Mouse (Mus musculus): ENCODE results near the gene Rfc2.

The Rfc2 gene

DNA sequence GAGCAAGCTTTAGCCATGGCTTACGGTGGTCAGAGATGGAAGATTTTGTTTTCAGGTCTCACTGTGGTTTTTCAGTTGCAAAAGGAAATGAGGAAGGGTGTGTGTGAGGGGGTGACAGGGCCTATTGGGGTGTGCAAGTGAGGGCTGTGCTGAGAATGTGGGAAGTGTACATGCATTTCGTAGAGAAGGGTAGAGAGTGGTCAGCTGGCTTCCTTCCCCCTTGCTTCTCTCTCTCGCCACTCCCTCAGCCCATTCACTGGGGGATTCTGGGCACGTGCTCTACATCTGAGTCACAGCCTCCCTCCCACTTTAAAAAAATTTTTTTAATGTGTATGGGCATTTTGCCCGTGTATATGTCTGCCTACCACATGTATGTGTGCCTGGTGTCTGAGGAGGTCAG lies 26.0 kb downstream of the Rfc2 start:
- no peak for DNase-seq (ENCODE audit: low read depth, low spot score)

GRCm38 (mm10) chr5:134609916-134610643 lies 28.9 kb downstream of the Rfc2 start:
- DNase-seq (ENCODE audit: low read depth, low spot score) = no peak

DNA sequence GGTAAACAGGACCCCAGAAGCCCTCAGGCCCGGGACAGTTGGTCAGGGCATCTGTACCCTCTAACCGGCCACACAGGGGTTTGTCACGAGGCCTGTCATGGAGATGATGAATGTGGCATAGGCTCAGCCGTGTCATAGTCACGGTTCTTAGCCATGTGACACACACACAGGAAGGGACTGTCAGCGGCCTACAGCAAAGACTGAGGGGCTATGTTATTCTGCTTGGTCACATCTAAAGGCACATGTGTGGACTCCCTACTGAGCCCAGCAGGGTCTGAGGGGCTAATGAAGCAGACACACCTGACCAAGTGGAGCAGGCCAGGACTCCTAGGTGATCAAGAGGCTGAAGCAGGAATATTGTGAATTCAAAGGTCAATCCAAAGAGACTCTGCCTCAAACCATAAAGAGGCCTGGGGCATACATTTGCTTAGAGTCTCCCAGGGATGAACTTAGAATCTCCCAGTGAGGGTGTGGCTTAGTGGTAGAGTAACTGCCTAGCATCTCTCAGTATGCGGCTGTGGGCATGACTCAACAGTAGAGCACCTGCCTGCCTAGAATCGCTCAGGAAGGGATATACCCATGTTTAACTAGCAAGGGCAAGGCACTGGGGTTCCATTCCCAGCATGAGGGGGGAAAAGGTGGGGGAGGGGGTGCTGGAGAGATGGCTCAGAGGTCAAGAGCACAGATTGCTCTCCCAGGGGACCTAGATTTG lies 30.8 kb downstream of the Rfc2 start:
- no peak for DNase-seq (ENCODE audit: low read depth, low spot score)

DNA sequence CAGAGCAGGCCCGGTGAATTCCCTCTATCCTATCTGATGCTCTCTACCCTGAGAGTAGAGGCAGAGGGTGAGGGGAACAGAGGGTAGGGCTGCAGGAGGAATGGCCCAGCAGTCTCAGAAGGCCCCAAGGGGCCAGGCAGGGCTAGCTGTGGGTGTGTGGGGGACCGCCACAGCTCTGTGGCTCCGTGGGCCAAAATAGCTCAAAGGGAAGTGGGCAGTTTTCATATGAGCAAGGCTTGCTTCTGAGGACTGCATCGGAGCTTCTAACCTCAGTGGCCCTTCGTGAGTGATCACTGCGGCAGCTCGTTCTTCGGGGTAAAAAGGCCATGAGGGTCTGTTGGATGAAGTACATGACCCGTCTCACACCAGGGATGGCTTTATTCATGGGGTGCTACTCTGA lies 32.6 kb downstream of the Rfc2 start:
- DNase-seq (ENCODE audit: low read depth, low spot score) = no peak

DNA sequence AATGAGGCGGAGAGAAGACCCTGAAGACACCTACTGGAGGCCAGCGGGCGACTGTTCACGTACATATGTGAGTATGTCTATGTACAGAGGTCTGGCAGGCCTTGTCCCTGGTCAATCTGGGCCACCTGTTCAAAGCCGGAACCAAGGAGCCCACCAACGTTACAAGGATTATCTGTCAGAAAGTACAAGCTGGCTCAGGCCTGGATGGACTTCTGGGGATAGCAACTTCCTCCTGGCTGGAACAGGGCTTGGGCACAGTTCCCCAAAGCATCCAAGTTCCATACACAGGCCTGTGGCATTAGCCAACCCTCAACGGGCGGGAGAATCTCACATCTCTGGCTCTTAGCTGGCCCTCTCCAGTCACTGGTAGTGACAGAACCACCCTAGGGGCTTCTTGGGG lies 33.1 kb downstream of the Rfc2 start:
- DNase-seq (ENCODE audit: low read depth, low spot score) = no peak

GRCm38 (mm10) chr5:134614802-134615201 lies 33.6 kb downstream of the Rfc2 start, which contains the start of gene Lat2:
TSS of gene Lat2 (minus strand) at chr5:134615025.
- no peak for DNase-seq (ENCODE audit: low read depth, low spot score)

DNA sequence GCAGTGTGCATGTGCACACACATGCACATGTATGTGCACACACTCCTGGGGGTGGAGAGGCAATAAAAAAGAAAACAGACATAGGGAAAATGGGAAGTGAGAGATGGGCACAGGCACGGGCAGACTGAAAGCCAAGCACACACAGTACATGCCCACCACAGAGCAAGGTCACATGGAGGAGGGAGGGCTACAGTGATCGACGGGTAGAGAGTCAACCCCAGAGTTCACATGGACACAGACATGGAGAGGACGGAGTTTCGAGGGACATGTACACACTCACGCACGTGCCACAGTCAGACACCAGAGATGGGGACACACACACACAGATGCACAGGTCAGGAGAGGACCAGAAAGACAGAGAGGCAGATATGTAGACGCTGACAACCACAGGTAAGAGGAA lies 34.2 kb downstream of the Rfc2 start:
- no peak for DNase-seq (ENCODE audit: low read depth, low spot score)

- no peak for DNase-seq (ENCODE audit: low read depth, low spot score)
Observed at GRCm38 (mm10) chr5:134615780-134616179, 34.6 kb downstream of the Rfc2 start.

- no peak for DNase-seq (ENCODE audit: low read depth, low spot score)
Observed at GRCm38 (mm10) chr5:134617071-134617470, 35.9 kb downstream of the Rfc2 start.

DNA sequence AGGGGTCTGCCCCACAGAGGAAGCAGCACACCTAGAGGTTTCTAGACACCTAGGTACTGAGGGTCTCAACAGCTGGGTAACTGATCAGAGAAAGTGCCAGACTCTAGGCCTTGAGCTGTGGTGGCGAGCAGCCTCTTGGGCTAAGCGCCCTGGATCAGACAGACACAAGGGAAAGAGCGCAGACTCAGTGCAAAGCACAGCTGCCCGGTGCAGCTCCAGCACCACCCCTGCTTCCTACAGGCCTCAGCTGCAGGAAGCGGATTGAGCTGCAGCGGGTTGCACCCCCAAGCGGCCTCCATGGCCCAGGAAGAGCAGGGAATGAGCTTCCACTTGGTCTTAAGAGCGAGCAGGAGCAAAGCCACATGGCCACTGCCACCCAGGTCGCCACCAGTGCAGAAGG lies 39.3 kb downstream of the Rfc2 start:
- DNase-seq (ENCODE audit: low read depth, low spot score) = no peak

GRCm38 (mm10) chr5:134621099-134621640 lies 40.0 kb downstream of the Rfc2 start:
- DNase-seq (ENCODE audit: low read depth, low spot score) = no peak

DNA sequence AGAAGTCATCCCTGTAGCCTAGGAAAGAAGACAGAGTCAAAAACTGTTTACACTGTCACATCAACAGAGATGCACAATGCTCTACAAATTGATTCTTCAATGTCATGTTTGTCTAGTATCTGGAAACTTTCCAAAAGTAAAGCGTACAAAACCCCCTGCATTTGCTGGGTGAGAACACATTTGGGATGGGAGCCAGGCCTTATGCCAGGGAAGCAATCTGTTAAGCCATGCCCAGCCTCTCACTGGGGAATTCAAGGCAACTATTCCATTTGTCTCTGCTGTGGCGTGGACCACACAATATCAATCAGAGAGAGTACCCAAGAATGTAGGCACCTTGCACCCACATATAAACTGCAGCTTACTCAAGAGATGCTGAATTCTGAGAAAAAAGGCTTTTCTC lies 40.9 kb downstream of the Rfc2 start:
- no peak for DNase-seq (ENCODE audit: low read depth, low spot score)

DNA sequence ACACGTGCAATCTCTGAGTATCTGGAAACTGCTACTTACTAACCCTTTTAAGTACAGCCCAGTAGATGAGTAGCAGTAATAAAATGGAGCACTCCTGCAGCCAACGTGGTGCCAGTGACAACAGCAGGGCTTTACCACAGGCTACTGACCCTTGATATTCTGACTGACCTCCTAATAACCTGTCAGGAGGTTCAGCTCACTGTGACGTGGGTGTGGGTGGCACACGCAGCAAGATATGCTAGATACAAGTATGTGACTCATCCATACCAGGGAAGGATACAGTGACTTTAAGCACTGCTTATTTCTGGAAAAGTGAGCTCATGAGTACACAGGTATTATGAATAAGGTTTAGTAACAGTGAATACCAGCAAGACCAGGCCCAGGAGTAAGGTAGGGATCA lies 48.3 kb downstream of the Rfc2 start:
- no peak for DNase-seq (ENCODE audit: low read depth, low spot score)

GRCm38 (mm10) chr5:134630835-134631234 lies 49.7 kb downstream of the Rfc2 start:
- no peak for DNase-seq (ENCODE audit: low read depth, low spot score)

- no peak for DNase-seq (ENCODE audit: low read depth, low spot score)
Observed at GRCm38 (mm10) chr5:134632841-134633240, 51.7 kb downstream of the Rfc2 start.

- no peak for DNase-seq (ENCODE audit: low read depth, low spot score)
Observed at GRCm38 (mm10) chr5:134637820-134638367, 56.7 kb downstream of the Rfc2 start.

DNA sequence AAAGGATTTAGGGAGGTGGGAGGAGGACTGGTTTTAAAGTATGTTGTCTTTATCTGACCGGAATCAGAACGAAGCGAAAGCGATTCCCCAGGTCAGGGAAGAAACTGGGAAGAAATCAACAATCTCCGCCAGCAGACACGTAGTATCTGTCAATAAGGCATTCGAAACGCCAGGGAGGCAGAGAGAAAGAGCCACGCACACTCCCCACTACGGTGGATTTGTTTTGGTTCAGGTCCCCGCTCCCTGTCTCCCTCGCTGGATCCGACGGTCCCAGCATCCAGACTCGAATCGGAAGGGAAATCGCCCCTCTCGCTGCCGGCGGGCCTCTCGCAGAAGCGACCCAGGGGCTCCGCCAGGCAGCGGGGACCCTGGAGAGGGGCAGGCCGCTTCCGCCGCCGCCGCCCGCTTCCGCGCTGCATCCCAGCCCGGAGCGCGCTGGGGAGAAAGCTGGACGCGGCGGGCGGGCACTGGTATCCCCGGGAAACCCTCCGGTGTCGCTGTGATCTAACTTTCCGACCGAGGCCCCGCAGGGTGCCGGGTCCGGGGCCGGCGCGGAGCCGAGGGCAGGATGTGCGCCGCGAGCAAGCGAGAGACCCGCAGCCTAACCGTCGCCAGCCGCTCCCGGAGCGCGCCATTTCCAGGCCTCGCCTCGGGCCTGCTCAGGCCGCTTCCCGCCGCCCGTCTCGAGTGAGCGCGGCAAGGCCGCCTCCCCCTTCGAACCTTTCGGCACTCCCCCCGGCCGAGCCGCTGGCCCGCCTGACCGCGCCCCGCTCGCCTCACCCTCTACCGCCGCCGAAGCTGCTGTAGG lies 57.5 kb downstream of the Rfc2 start:
- DNase-seq (ENCODE audit: low read depth, low spot score) = no peak

GRCm38 (mm10) chr5:134639269-134639682 lies 58.1 kb downstream of the Rfc2 start, which contains the start of gene Eif4h:
TSS of gene Eif4h (minus strand) at chr5:134639490.
- DNase-seq (ENCODE audit: low read depth, low spot score) = peak; percentile 90

- no peak for DNase-seq (ENCODE audit: low read depth, low spot score)
Observed at GRCm38 (mm10) chr5:134640371-134640770, 59.2 kb downstream of the Rfc2 start.

- DNase-seq (ENCODE audit: low read depth, low spot score) = no peak
Observed at GRCm38 (mm10) chr5:134644121-134644520, 63.0 kb downstream of the Rfc2 start.

- no peak for DNase-seq (ENCODE audit: low read depth, low spot score)
Observed at GRCm38 (mm10) chr5:134644643-134645118, 63.5 kb downstream of the Rfc2 start.

DNA sequence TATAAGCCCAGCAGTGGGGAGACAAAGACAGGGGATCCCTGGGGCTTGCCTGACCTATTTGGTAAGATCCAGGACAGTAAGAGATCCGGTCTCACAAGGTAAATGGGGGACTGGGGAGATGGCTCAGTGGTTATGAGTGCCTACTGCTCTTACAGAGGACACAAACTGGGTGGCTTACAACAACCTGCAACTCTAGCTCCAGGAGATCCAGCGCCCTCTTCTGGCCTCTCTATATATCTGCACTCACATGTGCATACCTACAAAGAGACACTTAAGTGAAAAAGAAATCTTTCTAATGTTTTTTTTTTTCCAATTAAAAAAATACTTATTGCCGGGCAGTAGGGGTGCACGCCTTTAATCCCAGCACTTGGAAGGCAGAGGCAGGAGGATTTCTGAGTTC lies 65.3 kb downstream of the Rfc2 start:
- DNase-seq (ENCODE audit: low read depth, low spot score) = no peak

Measured in WW6 (cell line).